Mouse (Mus musculus) CH12.LX (cell line): ENCODE results near the gene Amotl2.

ENCODE experiments used
- CHD1 ChIP-seq: IDR thresholded peaks from 2 replicates; pipeline ENCODE4 v1.6.1; 2012; ENCODE audit warnings: low read depth, low read length, improper control_type of control experiment, inconsistent platforms
- CTCF ChIP-seq, 2 experiments: IDR thresholded peaks in 1 of 2; conservative IDR thresholded peaks in 1 of 2; 2 replicates each; pipeline ENCODE4 v1.5.1; 2011 to 2012; ENCODE audit warnings: low read depth in 2 of 2, low read length in 2 of 2, improper control_type of control experiment in 1 of 2, inconsistent platforms in 1 of 2, mild to moderate bottlenecking in 1 of 2, moderate library complexity in 1 of 2
- E2F4 ChIP-seq: IDR thresholded peaks from 2 replicates; pipeline ENCODE4 v1.6.1; 2011; ENCODE audit warnings: low read depth, low read length, improper control_type of control experiment; ENCODE audit not compliant: insufficient replicate concordance
- MAFK ChIP-seq: IDR thresholded peaks from 2 replicates; pipeline ENCODE4 v1.6.1; 2011; ENCODE audit warnings: low read length, improper control_type of control experiment; ENCODE audit not compliant: insufficient replicate concordance
- POLR2A ChIP-seq: IDR thresholded peaks from 2 replicates; pipeline ENCODE4 v1.6.1; 2011; ENCODE audit warnings: low read depth, mild to moderate bottlenecking, improper control_type of control experiment, low read length

DNA sequence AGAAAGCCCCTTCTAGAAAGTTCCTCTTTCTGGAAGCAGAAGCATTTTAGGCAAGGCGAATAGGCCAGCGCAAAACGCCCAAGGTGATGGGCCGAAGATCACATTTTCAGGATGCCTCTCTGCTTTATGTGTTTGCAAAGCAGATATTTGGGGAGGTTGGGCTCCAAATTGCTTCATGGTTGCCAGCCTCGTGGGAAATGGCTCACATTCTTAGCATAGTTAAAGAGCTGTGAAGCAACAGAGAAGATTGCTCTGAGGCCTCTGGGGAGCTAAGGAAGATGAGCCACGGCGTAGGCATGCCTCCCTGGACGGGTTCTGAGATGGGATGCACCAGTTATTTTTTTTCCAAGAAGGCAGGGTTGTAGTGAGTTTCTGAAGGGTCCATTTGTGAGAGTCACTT lies 47.0 kb downstream of the Amotl2 start:
- no peak for TF ChIP-seq CTCF (conservative IDR thresholded peaks at IDR 0.05 in 1 of 2, IDR thresholded peaks at IDR 0.05 in 1 of 2; ENCODE audit: low read depth in 2 of 2, low read length in 2 of 2)
- TF ChIP-seq MAFK: no peak
- no peak for TF ChIP-seq CHD1
- no peak for TF ChIP-seq E2F4
- TF ChIP-seq POLR2A: no peak
